Comparison of ENCODE assay signal across 14 mouse cellular contexts in genomic region chr14:122885893-122886292, GRCm38 (mm10). TPM values are rescaled to one million over a fixed set of nuclear protein-coding genes. Genes with fewer than 3 reads are reported as not detected.
DNase-seq lines count a peak whose midpoint lies in the region; ATAC-seq and TF ChIP-seq lines count a peak whose summit lies in the region.
"Had no signal": no experiment of that assay in that cellular context is flagged by ENCODE, and none has a peak within 500 bp of the region (broad histone marks: within the 10 kb centered on the region; RNA-seq: fewer than 3 reads in every experiment).

No protein-coding gene starts in this region.

- no peaks in the 10 kb centered on the region for H3K36me3 ChIP-seq in forebrain, embryonic 15.5 days
- no peaks in the 10 kb centered on the region for H3K36me3 ChIP-seq in forebrain, embryonic 10.5 days (replicated peaks)
- no peaks in the 10 kb centered on the region; the same call in 1 of the 2 replicates for H3K36me3 ChIP-seq in hindbrain, postnatal 0 days (ENCODE audit: insufficient read depth, low read length)
- H3K36me3 ChIP-seq in hindbrain, embryonic 11.5 days (ENCODE audit: control insufficient read depth, insufficient read depth, low read length), result no peaks in the 10 kb centered on the region
- H3K36me3 ChIP-seq: lung, embryonic 15.5 days had no signal

- no peak overlapping the region for H3K4me3 ChIP-seq in forebrain, embryonic 15.5 days
- no peak overlapping the region for H3K4me3 ChIP-seq in forebrain, embryonic 10.5 days
- no peak overlapping the region for H3K4me3 ChIP-seq in hindbrain, postnatal 0 days (ENCODE audit: low read length)
- H3K4me3 ChIP-seq in hindbrain, embryonic 11.5 days (ENCODE audit: low read depth, low read length), result no peak overlapping the region
- H3K4me3 ChIP-seq: lung, embryonic 15.5 days had no signal

- DNase-seq in forebrain, embryonic 10.5 days (ENCODE audit: extremely low spot score, low spot score), result no peak
- DNase-seq in hindbrain, postnatal 0 days (ENCODE audit: low spot score), result peak; percentile 82
- no peak for DNase-seq in hindbrain, embryonic 11.5 days (ENCODE audit: low spot score)
- DNase-seq in cerebellum, adult 9-10 months, result peak; percentile 100
- peak; percentile 37 to 54 for DNase-seq in layer of hippocampus, postnatal 10 days (ENCODE audit: low spot score in 2 of 2)
- DNase-seq in spleen, adult 18-20 months, result no peak
- DNase-seq: adrenal gland, postnatal 10 days; thymus, postnatal 36 days had no signal

- H3K27me3 ChIP-seq in forebrain, embryonic 15.5 days, result no peaks in the 10 kb centered on the region
- no peaks in the 10 kb centered on the region for H3K27me3 ChIP-seq in forebrain, embryonic 10.5 days (ENCODE audit: poor library complexity, severe bottlenecking)
- no peaks in the 10 kb centered on the region for H3K27me3 ChIP-seq in hindbrain, postnatal 0 days (ENCODE audit: insufficient read depth, low read length)
- no peaks in the 10 kb centered on the region for H3K27me3 ChIP-seq in hindbrain, embryonic 11.5 days (ENCODE audit: control insufficient read depth, insufficient read depth, low read length)
- H3K27me3 ChIP-seq: lung, embryonic 15.5 days had no signal

- no peaks in the 10 kb centered on the region for H3K9me3 ChIP-seq in forebrain, embryonic 15.5 days
- H3K9me3 ChIP-seq in forebrain, embryonic 10.5 days, result no peaks in the 10 kb centered on the region
- H3K9me3 ChIP-seq in hindbrain, postnatal 0 days (ENCODE audit: low read length), result no peaks in the 10 kb centered on the region
- no peaks in the 10 kb centered on the region for H3K9me3 ChIP-seq in hindbrain, embryonic 11.5 days (ENCODE audit: control insufficient read depth, low read length)
- H3K9me3 ChIP-seq: lung, embryonic 15.5 days had no signal

- no peak overlapping the region for H3K4me2 ChIP-seq in forebrain, embryonic 15.5 days (replicated peaks)
- H3K4me2 ChIP-seq in hindbrain, postnatal 0 days (ENCODE audit: low read depth, low read length), result no peak overlapping the region
- no peak overlapping the region for H3K4me2 ChIP-seq in hindbrain, embryonic 11.5 days (replicated peaks; ENCODE audit: low read depth, low read length)
- H3K4me2 ChIP-seq: heart, embryonic 11.5 days; hindbrain, embryonic 14.5 days; lung, embryonic 15.5 days had no signal

- 62% methylated on average over 7 of the region's 7 CpGs for WGBS in forebrain, embryonic 15.5 days
- 91% methylated on average over 7 of the region's 7 CpGs for WGBS in forebrain, embryonic 10.5 days
- 52% methylated on average over 7 of the region's 7 CpGs for WGBS in hindbrain, postnatal 0 days
- WGBS in hindbrain, embryonic 11.5 days, result 87% methylated on average over 7 of the region's 7 CpGs

- ATAC-seq in forebrain, embryonic 15.5 days (replicated peaks), result peak; percentile 23; the same call in 1 of the 2 replicates
- ATAC-seq in hindbrain, postnatal 0 days, result peak; percentile 78
- ATAC-seq in hindbrain, embryonic 11.5 days (ENCODE audit: low FRiP score), result no peak
- ATAC-seq in megakaryocyte progenitor cell, adult 5-6 weeks (replicated peaks; ENCODE audit: poor library complexity), result no peak

- H3K4me1 ChIP-seq in forebrain, embryonic 15.5 days, result peaks cover 49% of the 10 kb centered on the region
- H3K4me1 ChIP-seq in forebrain, embryonic 10.5 days, result peaks cover 46% of the 10 kb centered on the region
- peaks cover 17% of the 10 kb centered on the region for H3K4me1 ChIP-seq in hindbrain, postnatal 0 days (ENCODE audit: insufficient read depth, low read length)
- H3K4me1 ChIP-seq in hindbrain, embryonic 11.5 days (replicated peaks; ENCODE audit: control insufficient read depth, insufficient read depth, low read length), result peaks cover 6% of the 10 kb centered on the region; the same call in 1 of the 2 replicates
- H3K4me1 ChIP-seq: lung, embryonic 15.5 days had no signal

- no peak overlapping the region for H3K9ac ChIP-seq in forebrain, embryonic 15.5 days (replicated peaks)
- no peak overlapping the region for H3K9ac ChIP-seq in hindbrain, postnatal 0 days (replicated peaks; ENCODE audit: low read length)
- H3K9ac ChIP-seq in hindbrain, embryonic 11.5 days (ENCODE audit: low read depth, low read length), result no peak overlapping the region
- H3K9ac ChIP-seq: hindbrain, embryonic 14.5 days; lung, embryonic 15.5 days had no signal

- no peak overlapping the region for H3K27ac ChIP-seq in forebrain, embryonic 15.5 days (replicated peaks)
- H3K27ac ChIP-seq in forebrain, embryonic 10.5 days, result no peak overlapping the region
- peak overlapping the region; percentile 45; the same call in 1 of the 2 replicates for H3K27ac ChIP-seq in hindbrain, postnatal 0 days
- no peak overlapping the region for H3K27ac ChIP-seq in hindbrain, embryonic 11.5 days (ENCODE audit: low read depth, low read length)
- H3K27ac ChIP-seq: kidney, postnatal 0 days; lung, embryonic 15.5 days had no signal

- no peak for TF ChIP-seq CTCF in hindbrain, postnatal 0 days (IDR thresholded peaks at IDR 0.05; ENCODE audit: low read depth)

RNA-seq across cellular contexts. Expression of gene Ggact, which starts 27.7 kb away (rescaled TPM):
- 4.6 and 4.8 TPM in 2 replicates for polyA plus RNA-seq in forebrain, embryonic 15.5 days (2015; fragmentation: Nextera tagmentation; extraction: Ambion mirVana)
- 5.9 and 7.4 TPM in 2 replicates for polyA plus RNA-seq in forebrain, embryonic 10.5 days (2016; fragmentation: Nextera tagmentation; extraction: Ambion mirVana)
- total RNA-seq in hindbrain, postnatal 0 days (2014; rRNA removed), result 18.4 and 36.5 TPM in 2 replicates
- polyA plus RNA-seq in hindbrain, postnatal 0 days (2015; fragmentation: Nextera tagmentation; extraction: Ambion mirVana), result 27.9 and 29.1 TPM in 2 replicates
- polyA plus RNA-seq in hindbrain, embryonic 11.5 days (2014; fragmentation: Nextera tagmentation; extraction: Ambion mirVana), result 5.1 and 5.6 TPM in 2 replicates
- 10 to 100 TPM; 15.3 to 17.5 TPM for total RNA-seq in layer of hippocampus, postnatal 10 days (2021)
- 6.2 and 9.9 TPM in 2 replicates for total RNA-seq in megakaryocyte progenitor cell, adult 5-6 weeks (2015)
- total RNA-seq in megakaryocyte progenitor cell, adult 5-6 weeks (2017), result 3.7 and 7.9 TPM in 2 replicates

Comparison
In these comparisons a context has a peak if more than half of its experiments do, and no peak if none do; other contexts are left out.
1. ATAC-seq: peak in forebrain, embryonic 15.5 days (single experiment) and hindbrain, postnatal 0 days (single experiment); none in hindbrain, embryonic 11.5 days (single experiment) and megakaryocyte progenitor cell, adult 5-6 weeks (single experiment).
2. DNase-seq: peak in hindbrain, postnatal 0 days (single experiment), cerebellum, adult 9-10 months (single experiment) and layer of hippocampus, postnatal 10 days (2 of 2); none in forebrain, embryonic 10.5 days (single experiment), hindbrain, embryonic 11.5 days (single experiment) and spleen, adult 18-20 months (0 of 2).